Mouse (Mus musculus): Measurements from ENCODE around the gene Dennd4c.
"Not testable (repeated sequence)": the region's sequence is repeated elsewhere in the genome, so short reads cannot be mapped to it uniquely, and the experiment has no call there.

Dennd4c gene

DNA sequence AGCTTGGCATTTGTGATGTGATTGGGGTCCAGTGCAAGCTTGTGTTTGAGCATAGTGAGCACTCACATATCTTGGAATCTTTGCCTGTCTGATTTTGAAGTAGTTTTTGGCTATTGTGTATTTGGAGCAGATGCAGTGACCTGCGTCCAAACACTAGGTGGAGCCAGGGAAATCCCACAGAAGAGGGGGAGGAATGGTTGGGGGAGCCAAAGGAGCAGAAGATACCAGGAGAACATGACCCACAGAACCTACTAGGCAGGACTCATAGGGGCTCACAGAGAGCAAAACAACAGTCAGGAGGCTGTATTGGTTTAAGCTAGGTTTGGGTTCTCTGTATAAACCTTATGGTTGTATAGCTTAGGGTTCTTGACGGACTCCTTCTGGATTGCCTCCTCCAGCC, 62.2 kb downstream of the Dennd4c start:
- no peak for DNase-seq

DNA sequence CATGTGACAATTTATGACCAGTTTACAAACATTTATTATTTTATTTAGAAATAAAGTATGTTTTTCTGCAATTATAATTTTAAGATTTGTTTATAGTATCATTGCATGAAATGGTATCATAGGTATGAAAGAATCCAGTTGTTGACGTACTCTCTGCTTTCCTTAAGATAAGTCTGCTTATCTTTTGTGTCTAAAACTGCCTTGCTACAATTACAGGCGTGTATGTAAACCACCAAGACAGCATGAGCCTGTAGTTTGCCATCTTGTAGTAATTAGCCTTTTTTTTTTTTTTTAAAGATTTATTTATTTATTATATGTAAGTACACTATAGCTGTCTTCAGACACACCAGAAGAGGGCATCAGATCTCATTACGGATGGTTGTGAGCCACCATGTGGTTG, 66.5 kb downstream of the Dennd4c start:
- DNase-seq: no peak

DNA sequence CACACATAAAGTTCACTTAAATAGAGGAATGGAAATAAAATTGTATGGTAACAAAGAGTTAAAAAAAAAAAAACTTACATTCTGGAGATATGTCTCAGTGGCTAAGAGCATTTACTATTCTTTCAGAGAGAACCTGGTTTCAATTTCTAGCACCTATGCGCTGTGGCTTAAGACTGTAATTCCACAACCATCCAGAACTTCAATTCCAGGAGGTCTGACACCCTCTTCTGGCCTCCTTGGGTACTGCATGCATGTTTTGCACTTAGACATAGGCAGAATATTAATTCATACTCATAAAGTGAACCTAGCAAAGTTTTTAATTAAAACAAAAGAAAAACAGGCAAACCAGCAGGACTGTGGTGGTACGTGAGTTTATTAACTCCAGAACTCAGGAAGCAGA, 74.8 kb downstream of the Dennd4c start:
- DNase-seq: peak; percentile 61

DNA sequence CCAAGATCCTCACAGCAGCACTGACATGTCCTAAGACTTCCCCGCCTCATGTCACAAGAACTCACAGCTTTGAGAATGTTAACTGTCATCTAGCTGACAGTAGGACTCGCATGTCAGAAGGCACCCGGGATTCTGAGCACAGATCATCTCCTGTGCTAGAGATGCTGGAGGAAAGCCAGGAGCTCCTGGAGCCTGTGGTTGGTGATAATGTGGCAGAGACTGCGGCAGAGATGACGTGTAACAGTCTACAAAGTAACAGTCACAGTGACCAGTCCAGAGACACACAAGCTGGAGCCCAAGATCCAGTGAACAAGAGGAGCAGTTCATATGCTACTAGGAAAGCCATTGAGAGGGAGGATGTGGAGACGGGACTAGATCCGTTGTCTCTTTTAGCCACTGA, 76.8 kb downstream of the Dennd4c start:
- DNase-seq: no peak

DNA sequence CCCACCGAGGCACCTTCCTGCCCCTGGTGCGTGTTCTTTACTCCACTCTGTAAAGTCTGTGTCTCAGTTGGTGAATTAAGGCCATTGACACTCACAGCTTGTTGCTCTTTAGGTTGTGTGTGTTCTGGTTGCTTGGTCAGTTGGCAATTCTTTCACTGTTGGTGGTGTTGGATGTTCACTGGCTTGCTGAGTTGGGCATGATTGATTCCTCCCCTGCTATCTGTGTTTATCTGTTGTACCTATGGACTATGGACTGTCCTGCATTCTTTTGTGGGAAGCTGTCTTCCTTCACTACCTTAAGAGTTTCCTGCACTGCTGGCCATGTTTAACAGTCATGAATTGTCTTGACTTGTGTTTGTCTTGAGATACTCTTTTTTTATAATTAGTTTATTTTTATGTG, 83.5 kb downstream of the Dennd4c start:
- DNase-seq: no peak

DNA sequence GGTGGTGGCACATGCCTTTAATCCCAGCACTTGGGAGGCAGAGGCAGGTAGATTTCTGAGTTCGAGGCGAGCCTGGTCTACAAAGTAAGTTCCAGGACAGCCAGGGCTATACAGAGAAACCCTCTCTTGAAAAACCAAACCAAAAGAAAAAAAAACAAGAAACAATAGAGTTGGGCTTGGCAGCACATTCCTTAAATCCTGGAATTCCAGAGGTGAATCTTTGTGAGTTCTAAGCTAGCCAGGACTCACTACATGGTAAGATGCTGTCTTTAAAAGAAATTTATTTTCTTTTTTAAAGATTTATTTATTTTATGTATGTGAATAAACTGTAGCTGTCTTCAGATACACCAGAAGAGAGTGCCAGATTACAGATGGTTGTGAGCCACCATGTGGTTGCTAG, 92.8 kb downstream of the Dennd4c start:
- DNase-seq: not testable (repeated sequence)

DNA sequence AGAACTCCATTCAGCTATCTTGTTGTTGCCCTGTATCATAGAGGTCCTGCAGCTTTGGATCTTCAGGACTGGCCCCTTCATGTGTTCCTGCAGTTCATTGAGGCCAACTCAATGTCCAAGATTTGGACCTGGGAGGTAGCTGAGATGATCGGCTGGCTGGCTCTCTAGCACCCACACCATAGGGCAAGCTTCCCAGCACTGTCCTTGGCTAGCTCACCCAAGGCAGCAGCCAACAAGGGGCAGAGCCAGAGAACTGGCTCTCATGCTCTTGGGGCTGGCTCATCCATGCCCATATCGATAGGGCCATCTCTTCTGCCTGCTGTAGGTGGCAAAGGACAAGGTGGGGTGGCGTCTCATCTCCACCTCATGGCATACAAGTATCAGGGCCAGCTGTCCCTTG, 97.0 kb downstream of the Dennd4c start:
- no peak for DNase-seq

DNA sequence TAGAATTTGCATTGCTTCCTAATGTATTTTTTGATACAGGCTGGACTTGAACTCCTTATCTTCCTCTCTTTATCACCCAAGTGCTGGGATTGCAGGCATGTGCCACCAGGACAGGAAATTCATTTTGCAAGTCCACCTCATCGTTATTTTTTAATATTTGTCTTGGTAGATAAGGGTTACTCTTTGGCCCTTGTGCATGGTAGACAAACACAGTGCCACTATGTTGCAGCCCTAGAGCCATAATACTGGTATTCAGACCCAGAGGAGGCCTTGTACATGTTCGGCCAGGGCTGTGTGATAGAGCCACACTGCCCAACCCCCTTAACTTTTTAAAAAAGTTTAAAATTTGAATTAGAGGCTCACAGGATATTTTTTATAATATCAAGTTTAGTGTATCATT, 98.9 kb downstream of the Dennd4c start:
- DNase-seq: no peak

DNA sequence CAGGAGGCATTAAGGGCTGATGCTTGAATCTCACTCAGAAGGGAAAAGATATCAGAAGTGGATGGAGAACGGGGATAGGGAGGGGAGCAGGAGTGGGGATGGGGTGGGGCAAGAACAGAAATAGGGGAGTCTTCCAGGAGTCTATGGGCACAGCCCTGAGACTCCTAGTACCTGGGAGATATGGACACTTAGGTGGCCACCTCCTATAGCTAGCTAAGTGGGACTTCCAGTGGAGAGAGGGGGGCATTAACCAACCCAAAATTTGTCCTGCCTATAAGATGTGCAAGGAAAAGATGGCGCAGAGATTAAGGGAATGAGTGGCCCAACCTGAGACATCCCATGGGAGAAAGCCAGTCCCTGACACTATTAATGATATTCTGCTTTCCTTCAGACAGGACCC, 103.0 kb downstream of the Dennd4c start:
- DNase-seq: no peak

DNA sequence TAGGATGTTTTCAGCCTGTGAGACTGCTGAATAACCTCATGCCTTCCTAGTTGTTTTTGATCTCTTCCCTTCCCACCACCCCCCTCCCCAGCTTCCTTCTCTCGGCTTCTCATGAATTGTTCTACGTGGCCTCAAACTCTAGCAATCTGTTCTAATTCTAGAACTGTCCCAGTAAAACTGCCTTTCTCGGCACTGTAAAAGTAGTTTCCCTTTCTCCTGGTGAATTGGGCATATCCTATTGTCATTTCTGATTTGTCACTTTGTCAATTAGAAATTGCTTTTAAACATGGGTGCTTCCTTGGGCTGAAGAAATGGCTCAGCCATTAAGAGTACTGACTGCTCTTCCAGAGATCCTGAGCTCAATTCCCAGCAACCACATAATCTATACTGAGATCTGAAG, 103.7 kb downstream of the Dennd4c start:
- DNase-seq: no peak

DNA sequence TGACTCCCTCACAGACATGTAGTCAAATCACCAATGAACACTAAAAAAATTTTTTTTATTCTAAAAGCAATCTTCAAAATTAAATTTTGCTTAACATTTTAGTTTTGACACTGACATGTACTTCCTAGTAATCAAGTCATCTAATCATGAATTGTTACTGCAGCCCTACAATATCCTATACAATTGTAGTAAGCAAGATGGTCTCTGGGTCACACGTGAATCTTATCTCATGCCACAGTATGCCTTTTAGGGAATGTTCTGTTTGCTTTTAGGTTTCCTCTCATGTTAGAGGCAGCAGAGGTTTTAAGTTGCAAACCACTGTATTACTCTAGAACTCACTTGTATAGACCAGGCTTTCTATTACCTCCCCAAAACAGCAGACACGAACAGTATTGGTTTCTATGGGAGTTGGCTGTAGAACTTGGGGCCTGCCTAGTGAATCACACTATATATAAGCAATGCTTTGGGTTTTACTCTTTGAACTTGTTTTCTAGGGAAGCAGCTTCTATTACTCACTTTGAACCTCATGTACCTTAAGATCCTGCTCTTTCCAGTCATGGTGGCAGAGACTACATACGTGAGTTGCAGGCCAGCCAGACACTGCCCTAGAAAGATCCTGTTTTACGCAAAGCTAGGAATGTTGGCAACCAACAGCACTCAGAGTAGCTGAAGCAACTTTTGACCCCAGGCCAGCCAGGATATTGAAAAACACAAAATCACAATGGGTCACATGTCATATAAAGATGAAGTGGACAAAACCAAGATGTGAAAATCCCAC, 104.6 kb downstream of the Dennd4c start:
- DNase-seq: no peak

DNA sequence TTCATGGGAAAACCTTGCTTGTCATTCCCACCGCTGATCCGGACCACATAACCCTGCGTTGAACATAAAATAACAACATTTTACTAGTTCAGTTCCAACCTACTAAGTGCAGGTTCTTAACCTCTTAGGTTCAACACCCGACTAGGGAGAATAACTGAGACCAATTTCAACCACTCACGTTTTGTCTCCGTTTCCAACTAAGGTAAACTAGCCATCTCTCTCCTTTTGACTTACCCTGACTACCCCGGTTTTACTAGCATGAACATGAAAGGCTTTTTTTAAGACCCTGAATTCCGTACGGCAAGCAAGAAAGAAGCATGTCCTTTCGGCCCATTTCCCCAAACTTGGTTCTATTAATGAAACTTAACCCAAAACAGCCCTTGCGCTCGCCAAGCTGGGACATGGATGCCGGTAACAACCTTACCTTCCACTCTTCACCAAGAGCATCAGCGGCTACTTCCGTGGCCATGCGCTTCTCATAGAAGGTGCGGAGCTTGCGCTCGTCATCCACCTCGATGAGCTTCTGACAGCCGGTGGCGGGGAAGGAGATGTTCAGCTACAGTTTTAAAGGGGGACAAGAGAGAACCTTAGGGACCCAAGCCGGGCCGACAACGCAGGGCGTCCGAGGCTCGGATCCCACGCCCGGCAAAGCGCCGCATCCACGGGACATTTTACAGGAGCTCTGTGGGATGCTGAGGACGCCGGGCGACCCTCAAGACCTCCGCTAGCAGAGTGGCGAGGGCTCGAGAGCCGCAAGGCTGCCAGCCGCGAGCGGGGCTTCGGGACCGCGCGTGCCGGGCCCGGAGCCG, 108.2 kb downstream of the Dennd4c start:
- no peak for DNase-seq

DNA sequence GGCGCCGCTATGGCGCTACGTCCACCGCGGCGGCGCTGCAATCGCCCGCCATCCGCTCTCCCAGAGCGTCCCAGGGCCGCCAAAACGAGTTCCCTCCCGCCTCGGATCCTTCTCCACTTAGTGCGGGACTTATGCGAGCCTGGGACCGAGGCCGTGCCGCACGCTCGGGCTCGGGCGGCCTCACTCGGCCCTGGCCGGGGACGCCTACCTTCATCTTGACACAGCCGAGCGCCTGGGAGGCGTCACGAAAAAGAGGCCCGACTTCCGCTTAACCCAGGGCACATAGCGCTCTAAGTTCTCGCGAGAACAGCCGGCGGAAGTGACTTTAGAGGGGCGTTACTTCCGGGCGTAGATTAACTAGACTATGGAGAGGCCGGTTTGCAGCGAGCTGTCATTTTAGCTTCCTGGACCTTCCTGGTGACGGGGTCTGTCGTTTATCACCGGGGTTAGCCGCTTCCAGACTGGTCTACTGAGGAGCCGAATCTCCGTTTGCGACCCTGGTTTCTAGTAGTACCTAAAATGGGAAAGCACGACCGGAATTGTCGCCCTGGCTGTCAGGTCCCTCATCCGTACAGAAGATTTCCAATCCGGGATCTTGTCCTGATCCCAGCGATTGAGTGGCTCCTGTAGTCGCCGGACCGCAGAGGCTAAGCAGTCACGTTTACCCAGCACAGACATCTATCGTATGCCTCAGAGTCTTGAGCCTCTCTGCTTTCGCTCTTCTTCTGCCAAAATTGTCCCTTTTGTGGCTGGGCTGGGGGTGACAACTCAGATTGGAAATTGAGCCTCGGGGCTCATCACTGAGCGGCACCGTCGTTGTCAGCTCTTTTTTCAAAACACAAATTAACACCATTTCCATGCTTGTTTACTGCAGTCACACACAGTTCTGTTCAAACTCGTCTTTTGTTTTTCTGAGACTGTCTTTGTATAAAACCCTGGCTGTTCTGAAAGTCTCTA, 109.0 kb downstream of the Dennd4c start, which contains the start of gene Rps6:
Rps6 (minus strand) TSS at position 300 of the 957 bp plus-strand sequence.
- DNase-seq: peak; percentile 97

DNA sequence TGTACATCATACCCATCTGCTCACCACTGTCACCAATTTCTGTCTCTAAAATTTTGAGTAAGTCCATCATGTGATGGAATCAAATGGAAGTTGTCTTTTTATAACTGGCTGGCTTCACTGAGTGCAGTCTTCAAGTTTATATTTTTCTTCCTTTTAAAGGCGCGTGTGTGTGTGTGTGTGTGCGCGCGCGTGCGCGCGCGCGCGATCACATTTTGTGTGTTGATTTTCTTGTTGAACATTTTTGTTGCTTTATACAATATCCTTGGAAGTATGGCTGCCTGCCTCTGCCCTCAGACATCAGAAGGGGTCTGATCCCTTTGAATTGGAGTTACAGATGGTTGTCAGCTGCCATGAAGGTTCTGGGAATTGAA, 109.7 kb downstream of the Dennd4c start:
- DNase-seq: no peak

DNA sequence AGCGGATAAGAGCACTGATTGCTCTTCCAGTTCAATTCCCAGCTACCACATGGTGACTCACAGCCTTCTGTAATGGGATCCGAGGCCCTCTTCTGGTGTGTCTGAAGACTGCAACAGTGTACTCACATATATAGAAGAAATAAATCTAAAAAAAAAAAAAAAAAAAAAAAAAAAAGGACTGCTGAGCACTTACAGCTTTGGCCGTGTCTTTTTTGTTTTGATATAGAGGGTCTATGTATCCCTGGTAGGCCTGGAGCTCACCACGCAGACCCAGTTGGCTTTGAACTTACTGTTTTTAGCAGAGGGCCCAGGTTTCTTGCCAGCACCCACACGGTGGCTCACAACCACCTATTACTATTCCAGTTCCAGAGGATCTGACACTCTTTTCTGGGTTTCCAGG, 115.7 kb downstream of the Dennd4c start:
- DNase-seq: no peak

DNA sequence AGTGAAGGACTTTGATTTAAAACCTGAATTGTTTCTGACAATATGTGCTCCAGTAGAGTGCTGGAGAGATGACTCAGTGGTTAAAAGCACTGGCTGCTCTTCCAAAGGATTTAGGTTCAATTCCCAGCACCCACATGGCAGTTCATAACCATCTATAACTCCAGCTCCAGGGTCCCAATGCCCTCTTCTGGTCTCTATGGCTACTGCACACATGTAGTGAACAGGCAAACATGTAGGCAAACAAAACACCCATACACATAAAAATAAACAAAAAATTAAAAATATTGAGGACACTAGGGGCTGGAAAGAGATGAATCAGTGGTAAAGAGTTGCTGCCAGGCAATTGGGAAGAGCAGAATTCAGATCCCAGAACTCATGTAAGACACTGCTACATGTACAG, 123.6 kb downstream of the Dennd4c start:
- DNase-seq: no peak

DNA sequence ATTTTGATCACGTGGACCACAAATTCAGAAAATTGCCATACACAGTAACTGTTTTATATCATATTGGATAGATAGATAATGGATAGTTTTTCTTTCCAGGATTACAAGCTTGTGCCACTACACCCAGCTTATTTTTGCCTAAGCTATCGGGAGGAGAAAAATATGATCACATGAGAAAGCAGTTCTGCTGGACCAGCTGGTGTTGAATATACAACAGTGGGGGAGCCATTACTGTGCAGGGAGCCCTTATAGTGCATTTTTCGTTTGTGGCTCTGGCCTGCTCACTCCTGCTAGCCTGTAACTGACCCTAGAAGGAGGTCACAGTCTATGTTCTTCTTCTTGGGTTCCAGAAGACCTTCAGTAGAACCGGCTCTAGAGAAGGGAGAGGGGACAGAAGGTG, 124.7 kb downstream of the Dennd4c start:
- DNase-seq: no peak

DNA sequence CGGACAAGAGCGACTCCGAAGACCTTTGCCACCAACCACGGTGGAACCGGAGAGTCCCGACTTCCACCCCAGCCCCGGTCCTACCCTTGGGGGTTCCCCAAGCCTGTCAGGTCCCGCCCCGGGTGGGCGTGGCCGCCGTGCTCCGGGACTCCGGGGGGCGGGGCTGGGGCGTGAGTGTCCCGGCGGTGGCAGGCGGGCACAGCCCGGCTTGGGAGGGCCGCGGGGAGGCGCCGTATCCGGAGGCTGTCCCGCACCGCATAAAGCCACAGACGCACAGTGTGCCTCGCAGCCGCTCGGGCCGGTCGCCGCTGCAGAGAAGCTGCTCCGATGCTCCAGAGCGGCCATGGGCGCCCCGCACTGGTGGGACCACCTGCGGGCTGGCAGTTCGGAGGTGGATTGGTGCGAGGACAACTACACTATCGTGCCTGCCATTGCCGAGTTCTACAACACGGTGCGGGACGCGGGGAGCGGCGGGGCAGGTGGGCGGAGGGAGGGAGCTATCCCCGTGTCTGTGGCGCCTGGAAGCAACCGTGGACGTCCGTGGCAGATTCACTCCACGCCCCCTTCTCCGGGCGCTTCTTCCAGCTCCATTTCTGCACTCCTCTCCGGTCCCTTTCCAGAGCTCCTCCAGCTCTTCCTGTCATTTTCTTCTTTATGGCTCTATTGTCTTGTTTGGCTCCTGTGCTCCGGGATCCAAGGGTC, 125.9 kb downstream of the Dennd4c start, which contains the start of gene Acer2:
Acer2 (plus strand) TSS at position 251 of the 702 bp plus-strand sequence.
- peak; percentile 96 for DNase-seq

DNA sequence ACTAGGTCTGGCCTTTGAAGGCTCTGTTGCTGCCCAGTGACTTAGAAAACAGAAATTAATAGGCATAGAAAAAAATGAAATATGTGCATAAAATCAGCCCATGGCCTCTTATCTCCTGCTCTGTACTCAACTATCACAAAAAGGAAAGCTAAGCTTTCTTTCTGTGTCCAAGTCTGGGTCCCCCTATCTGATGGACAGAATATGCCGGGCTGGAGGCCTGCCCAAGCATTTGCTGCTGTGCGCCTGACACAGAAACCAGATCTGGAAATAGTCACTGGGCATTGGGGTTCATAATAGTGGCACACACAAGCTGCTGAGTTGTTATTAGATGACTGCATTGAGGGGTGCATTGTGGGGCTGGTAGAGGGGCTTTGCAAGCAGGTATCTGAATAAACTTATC, 131.1 kb downstream of the Dennd4c start:
- no peak for DNase-seq

DNA sequence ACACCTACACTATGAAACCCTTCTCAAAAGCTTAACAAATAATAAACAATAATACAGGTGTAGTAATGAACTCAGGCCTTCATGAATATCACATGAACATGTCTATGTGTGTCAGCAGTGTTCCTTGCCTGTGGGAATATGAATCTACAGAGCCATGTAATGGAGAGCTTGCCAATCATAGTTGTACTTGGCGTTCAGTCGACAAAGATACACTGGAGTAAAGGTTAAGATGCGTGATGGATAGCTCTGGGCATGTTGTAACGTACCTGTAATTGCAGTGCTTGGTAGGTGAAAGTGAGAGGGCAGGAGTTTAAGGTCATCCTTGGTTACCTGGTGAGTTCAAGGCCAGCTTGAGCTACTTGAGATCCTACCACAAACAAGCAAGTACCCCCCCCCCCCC, 132.8 kb downstream of the Dennd4c start:
- no peak for DNase-seq

DNA sequence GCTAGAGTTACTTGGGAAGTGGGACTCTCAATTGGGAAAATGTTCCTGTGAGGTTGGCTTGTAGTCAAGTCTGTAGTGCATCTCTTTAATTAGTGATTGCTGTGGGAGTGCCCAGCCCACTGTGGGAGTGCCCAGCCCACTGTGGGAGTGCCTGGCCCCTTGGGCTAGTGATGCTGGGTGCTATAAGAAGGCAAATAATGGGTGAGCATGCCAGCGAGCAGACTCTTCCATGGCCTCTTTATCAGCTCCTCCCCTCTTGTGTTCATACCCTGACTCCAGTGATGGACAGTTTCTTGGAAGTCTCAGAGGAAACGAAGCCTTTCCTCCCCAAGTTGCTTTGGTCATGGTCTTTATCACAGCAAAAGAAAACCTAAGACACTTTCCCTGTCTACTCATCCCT, 134.1 kb downstream of the Dennd4c start:
- no peak for DNase-seq

DNA sequence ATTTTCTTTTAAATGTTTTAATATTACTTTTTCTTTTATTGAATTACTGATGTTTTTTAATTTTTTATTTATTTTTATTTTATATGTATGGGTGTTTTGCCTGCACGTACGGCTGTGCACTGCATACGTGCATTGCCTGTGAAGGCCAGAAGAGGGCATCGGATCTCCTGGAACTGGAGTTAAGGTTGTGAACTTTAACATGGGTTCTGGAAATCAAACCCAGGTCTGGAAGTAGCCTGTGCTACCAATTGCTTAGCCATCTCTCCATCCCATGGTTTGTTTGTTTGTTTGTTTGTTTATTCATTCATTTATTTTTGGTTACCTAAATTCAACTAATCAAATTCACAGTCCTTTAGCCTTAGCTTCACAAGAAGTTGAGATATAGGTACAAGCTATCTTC, 136.6 kb downstream of the Dennd4c start:
- peak; percentile 34 for DNase-seq

DNA sequence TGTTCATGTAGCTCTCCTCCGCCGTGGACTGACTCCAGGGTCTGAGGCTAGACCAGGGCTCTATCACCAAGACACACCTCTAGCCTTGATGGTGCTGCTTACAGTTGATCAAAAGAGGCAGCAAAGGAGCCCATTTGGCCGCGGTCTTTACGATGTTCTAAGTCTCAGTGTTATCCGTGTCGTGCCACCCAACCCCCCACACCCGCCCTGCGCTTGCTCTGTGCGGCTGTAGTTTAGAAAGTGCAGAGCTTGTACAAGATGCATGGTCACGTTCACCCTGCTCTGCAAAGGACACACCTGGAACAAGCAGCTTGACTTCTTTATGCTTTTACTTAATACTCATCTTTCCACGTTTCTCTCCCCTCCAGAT, 137.4 kb downstream of the Dennd4c start:
- DNase-seq: peak; percentile 17

Data from kidney, adult 18-20 months (tissue).